In genomic region chr2:156990727-156991431, GRCm38 (mm10) we compare ENCODE assay signal across 8 mouse cellular contexts. TPM values are rescaled to one million over a fixed set of nuclear protein-coding genes. Genes with fewer than 3 reads are reported as not detected.
DNase-seq lines count a peak whose midpoint lies in the region; ATAC-seq lines count a peak whose summit lies in the region.

No protein-coding gene starts in this region.

- peaks cover 23% of the 10 kb centered on the region for H3K4me1 ChIP-seq in forebrain, embryonic 10.5 days

- 5% methylated on average over 16 of the region's 16 CpGs for WGBS in forebrain, embryonic 10.5 days

- 0 out of 2 replicates have a peak, but pooled peaks have one; percentile 0 for ATAC-seq in megakaryocyte, adult 5-6 weeks (ENCODE audit: poor library complexity, severe bottlenecking)

- no peaks in the 10 kb centered on the region for H3K27me3 ChIP-seq in forebrain, embryonic 10.5 days (ENCODE audit: poor library complexity, severe bottlenecking)

- H3K9me3 ChIP-seq in forebrain, embryonic 10.5 days: no peaks in the 10 kb centered on the region

- H3K27ac ChIP-seq in forebrain, embryonic 10.5 days: peak overlapping the region; percentile 86; the same call in 1 of the 2 replicates

- peak overlapping the region; percentile 95 for H3K4me3 ChIP-seq in forebrain, embryonic 10.5 days

- peak; percentile 22 to 36 for DNase-seq in layer of hippocampus, postnatal 14 days (ENCODE audit: low spot score in 2 of 2)
- no peak for DNase-seq in layer of hippocampus, postnatal 25 days (ENCODE audit: extremely low spot score in 1 of 2, low spot score in 1 of 2)
- peak; percentile 33 for DNase-seq in NIH3T3 (ENCODE audit: low read depth)
- DNase-seq in forebrain, embryonic 10.5 days (ENCODE audit: extremely low spot score, low spot score): no peak
- DNase-seq in kidney, adult 18-20 months: peak; percentile 40
- peak; percentile 22 to 44 for DNase-seq in thymus, postnatal 36 days
- DNase-seq in adrenal gland, postnatal 4 days (ENCODE audit: low spot score in 2 of 2): no peak

- peaks cover 32% of the 10 kb centered on the region for H3K36me3 ChIP-seq in forebrain, embryonic 10.5 days (replicated peaks)

RNA-seq across cellular contexts. Expression of gene Ndrg3, which starts 1.0 kb away (rescaled TPM):
- total RNA-seq in layer of hippocampus, postnatal 14 days (2021): 100 to 1,000 TPM; 457 to 474 TPM
- 100 to 1,000 TPM; 449 TPM for total RNA-seq in layer of hippocampus, postnatal 25 days (2021)
- 44.6 and 46.4 TPM in 2 replicates for polyA plus RNA-seq in forebrain, embryonic 10.5 days (2016; fragmentation: Nextera tagmentation; extraction: Ambion mirVana)
- total RNA-seq in megakaryocyte, adult 5-6 weeks (2015): 22.4 and 28.5 TPM in 2 replicates
- total RNA-seq in megakaryocyte, adult 5-6 weeks (2017): 23.9 and 27.3 TPM in 2 replicates
- 10 to 100 TPM; 47.2 to 47.9 TPM for total RNA-seq in adrenal gland, postnatal 4 days (2021)

RNA-seq across cellular contexts. Expression of gene Dsn1, which starts 16.1 kb away (rescaled TPM):
- 1 to 10 TPM; 4.0 to 5.4 TPM for total RNA-seq in layer of hippocampus, postnatal 14 days (2021)
- total RNA-seq in layer of hippocampus, postnatal 25 days (2021): 1 to 10 TPM; 4.0 to 7.2 TPM
- polyA plus RNA-seq in forebrain, embryonic 10.5 days (2016; fragmentation: Nextera tagmentation; extraction: Ambion mirVana): 58.0 and 59.1 TPM in 2 replicates
- 13.3 and 14.6 TPM in 2 replicates for total RNA-seq in megakaryocyte, adult 5-6 weeks (2015)
- 36.4 and 47.0 TPM in 2 replicates for total RNA-seq in megakaryocyte, adult 5-6 weeks (2017)
- total RNA-seq in adrenal gland, postnatal 4 days (2021): 10 to 100 TPM; 19.9 to 22.3 TPM

Comparison
In these comparisons a context has a peak if more than half of its experiments do, and no peak if none do; other contexts are left out.
1. DNase-seq: peak in layer of hippocampus, postnatal 14 days (2 of 2), NIH3T3 (single experiment), kidney, adult 18-20 months (single experiment) and thymus, postnatal 36 days (2 of 2); none in layer of hippocampus, postnatal 25 days (0 of 2), forebrain, embryonic 10.5 days (single experiment) and adrenal gland, postnatal 4 days (0 of 2).
2. RNA of gene Ndrg3, which starts 1.0 kb away (total RNA-seq): 457 to 474 TPM in layer of hippocampus, postnatal 14 days and 449 TPM in layer of hippocampus, postnatal 25 days; 47.2 to 47.9 TPM in adrenal gland, postnatal 4 days and 22.4 to 28.5 TPM in megakaryocyte, adult 5-6 weeks; every median in the first group is over 4 times any median in the second.